Mouse (Mus musculus) embryonic fibroblast, embryonic 13.5 days (primary cell): ENCODE data around the gene Cacna1d.

Source experiments
- CTCF ChIP-seq: IDR thresholded peaks from 2 replicates; pipeline ENCODE4 v1.5.1; 2011; ENCODE audit warnings: mild to moderate bottlenecking, control low read depth, low read length, moderate library complexity, borderline replicate concordance; ENCODE audit not compliant: insufficient read depth
- POLR2A ChIP-seq: IDR thresholded peaks from 2 replicates; pipeline ENCODE4 v1.6.1; 2011; ENCODE audit warnings: low read depth, mild to moderate bottlenecking, control low read depth, low read length, moderate library complexity

GRCm38 (mm10) chr14:30419046-30419445 is 72.2 kb downstream of the Cacna1d start:
- no peak for TF ChIP-seq CTCF
- no peak for TF ChIP-seq POLR2A
